Mouse (Mus musculus) right cerebral cortex, postnatal 36 days (tissue): Measurements from ENCODE around the gene Hoxb1.

Source experiments
- DNase-seq, 2 experiments: peaks; one replicate each; pipeline ENCODE4 v3.0.0; 2022; ENCODE audit warnings: low spot score in 2 of 2, mixed read lengths in 1 of 2

The Hoxb1 gene

GRCm38 (mm10) chr11:96350341-96350624 lies 15.3 kb upstream of the Hoxb1 start, which contains the start of gene Hoxb2:
TSS of gene Hoxb2 (plus strand) at chr11:96350525.
- DNase-seq = no peak

DNA sequence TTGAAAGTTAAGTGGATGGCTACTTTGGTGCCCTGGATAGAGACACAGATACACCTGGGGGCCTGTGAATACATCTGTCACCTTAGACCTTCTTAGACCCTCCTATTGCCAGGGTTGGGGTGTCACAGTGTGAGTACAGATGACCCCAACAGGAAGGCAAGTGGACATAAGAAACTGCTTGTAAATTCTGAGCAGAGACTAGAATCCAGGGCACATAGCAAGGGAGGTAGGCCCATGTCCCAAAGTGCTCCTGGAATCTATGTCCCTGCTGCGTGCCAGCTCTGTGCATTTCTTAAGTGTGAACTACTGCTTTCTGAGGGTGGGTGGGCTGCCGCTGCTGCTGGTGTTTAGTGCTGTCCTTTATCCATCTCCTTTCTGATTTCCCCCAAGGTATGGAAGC lies 14.8 kb upstream of the Hoxb1 start:
- no peak for DNase-seq

DNA sequence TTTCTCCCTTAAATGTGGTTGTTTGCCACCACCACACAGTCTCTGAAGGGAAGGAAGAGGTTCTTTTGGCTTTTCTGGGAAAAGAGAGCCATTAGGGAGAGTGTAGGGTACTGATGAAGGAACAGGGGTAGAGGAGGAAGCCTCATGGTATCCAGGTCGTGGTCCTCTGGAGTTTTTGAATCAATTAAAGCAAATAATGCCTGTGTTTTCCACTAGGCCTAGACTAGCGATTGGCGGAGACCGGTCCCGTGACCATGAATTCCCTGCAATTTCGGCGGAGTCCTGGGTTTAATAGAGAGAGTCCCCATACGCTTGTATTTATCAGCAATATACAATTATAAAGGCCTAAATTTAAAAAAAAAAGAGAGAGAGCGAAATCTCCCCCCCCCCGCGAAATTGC lies 14.2 kb upstream of the Hoxb1 start:
- DNase-seq = no peak

GRCm38 (mm10) chr11:96351831-96352230 lies 13.7 kb upstream of the Hoxb1 start:
- DNase-seq = no peak

GRCm38 (mm10) chr11:96352691-96353521 lies 12.6 kb upstream of the Hoxb1 start:
- no peak for DNase-seq

- no peak for DNase-seq
Observed at GRCm38 (mm10) chr11:96353522-96353841, 12.1 kb upstream of the Hoxb1 start.

GRCm38 (mm10) chr11:96353939-96354338 lies 11.6 kb upstream of the Hoxb1 start:
- DNase-seq = no peak

DNA sequence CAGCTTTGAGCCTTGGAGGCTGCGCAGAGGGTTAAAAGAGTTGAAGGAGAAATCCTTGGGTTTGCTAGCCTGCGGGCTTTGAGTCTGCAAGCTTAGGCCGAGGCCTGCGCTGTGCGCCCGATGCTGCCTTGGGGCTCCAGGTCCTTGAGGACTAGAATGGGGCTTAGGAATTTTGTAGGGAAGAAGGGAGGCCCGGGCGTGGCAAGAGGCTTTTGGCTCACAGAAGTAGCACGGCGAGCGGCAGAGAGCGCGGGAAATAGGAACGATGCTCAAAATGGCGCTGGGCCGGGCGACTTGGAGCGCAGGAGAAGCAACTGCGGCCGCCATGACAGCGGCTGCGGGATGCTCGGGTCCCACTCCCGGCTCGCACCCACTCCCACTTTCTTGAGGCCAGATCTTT lies 11.2 kb upstream of the Hoxb1 start:
- no peak for DNase-seq

GRCm38 (mm10) chr11:96354801-96355311 lies 10.7 kb upstream of the Hoxb1 start:
- no peak for DNase-seq

DNA sequence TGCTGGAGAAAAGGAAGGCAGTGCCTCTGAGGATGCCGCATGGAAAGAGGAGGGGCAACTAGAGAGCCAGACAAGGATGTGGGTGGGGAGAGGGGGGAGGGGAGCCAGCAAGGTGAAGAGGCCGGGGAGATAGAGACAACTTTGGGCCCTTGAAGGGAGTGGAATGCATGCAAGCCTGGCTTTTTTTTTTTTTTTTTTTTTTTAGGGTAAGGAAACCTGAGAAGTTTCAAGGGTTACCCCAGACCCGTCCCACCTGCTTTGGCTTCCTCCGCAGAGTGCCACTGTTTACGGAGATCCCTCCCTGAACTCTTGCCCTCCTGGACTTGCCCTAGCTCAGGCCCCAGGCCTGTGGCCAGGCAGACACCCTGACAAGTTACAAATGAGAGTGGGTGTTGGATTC lies 1.7 kb upstream of the Hoxb1 start:
- DNase-seq = no peak

DNA sequence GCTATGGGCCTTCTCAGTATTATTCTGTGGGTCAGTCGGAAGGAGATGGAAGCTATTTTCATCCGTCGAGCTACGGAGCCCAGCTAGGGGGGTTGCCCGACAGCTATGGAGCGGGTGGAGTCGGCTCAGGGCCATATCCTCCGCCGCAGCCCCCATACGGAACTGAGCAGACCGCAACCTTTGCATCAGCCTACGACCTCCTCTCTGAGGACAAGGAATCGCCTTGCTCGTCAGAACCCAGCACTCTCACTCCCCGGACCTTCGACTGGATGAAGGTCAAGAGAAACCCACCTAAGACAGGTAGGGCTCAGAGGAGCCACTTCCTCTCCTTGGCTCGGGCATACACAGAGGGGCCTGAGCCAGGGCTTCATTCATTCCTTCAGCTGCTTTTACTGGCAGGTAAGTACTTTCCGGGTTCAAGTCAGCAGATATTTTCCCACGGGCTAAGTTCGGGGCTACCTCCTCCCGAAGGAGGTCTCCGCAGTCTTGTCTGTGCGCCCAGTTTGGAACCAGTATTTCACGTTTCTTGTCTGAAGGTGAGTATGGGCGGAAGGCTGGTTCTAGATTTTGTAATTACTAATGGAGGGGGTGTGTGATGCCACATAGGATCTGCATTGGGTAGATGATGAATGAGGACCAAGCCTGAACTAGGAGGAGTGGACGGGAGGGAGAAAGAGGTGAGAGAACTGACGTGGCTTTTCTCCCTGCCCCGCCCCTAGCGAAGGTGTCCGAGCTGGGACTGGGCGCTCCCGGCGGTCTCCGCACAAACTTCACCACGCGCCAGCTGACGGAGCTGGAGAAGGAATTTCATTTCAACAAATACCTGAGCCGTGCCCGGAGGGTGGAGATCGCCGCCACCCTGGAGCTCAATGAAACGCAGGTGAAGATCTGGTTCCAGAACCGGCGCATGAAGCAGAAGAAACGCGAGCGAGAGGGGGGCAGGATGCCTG lies 815 bp downstream of the Hoxb1 start:
- no peak for DNase-seq

- no peak for DNase-seq
Observed at GRCm38 (mm10) chr11:96367141-96367540, 1.6 kb downstream of the Hoxb1 start.

DNA sequence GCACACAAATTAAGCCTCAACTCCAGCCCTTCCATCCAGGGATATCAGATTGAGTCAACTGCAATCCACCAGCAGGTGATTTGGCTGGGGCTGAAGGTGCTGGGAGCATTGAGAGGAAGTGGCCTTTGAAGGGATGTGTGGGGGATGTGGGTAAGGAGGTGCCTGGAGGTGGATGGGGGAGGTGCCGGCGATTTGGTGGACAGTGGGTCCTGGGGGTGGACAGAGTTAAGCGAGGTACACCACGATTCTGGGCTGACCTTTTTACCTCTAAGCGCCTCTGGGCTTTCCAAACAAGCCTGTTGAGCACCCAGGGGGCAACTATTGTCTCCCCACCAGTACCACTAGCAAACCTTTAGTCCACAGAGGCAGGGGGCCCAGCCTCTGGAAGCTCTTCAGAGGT lies 3.1 kb downstream of the Hoxb1 start:
- DNase-seq = no peak

DNA sequence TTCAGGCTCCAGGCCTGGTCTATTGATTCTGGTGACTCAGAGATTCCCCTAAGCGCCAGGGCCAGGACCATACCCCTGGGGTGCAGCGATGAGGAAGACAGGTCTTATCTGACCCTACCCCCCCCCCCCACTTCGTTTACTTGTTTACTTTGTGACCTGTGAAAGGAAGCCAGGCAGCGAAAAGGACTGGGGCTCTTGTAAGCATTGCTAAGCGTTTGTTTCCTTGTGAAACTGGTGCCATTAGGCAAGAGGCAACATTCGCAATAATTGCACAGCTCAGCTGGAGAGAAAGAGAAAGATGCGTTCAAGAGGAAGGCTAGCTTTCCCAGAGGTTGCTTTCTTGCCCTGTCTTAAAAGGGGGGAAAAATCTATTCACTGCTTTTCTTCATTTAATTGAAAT lies 3.6 kb downstream of the Hoxb1 start:
- no peak for DNase-seq

DNA sequence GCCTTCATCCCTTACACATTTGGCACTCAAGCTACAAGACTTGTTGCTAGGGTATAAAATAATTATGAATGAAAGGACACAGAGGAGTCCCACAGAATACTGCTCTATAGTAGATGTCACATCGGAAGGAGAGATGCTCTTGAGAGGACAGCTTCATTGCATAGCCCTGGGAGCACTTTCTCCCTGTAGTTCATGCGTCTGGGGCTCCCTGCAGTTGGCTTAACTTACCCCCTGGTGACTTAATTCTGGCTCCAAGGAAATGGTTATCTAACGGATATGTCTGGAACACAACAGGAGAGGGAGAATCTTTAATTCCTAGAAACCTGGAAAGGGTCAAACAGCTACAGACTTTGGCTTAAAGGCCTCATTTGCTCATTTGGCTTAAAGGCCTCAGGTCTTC lies 6.2 kb downstream of the Hoxb1 start:
- DNase-seq = no peak

DNA sequence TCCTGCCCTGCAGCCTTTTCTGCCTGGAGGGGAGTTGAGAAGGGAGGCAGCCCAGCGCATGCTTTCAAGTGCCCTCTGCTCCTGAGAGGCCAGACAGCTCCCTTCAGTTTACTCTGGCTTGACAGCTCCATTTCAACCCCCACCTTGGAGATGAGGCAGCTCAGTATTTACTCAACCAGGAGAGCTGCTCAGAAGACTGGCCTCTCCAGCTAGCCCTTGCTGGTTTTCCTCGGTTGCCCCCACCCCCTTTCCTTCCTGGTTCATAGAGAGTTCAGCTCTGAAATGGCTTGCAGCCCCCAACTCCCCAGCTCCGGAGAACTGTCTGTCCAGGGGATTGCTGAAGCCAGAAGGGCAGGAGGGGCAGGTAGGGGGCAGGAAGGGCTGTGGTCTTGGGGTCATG lies 7.0 kb downstream of the Hoxb1 start:
- DNase-seq = no peak

- no peak for DNase-seq
Observed at GRCm38 (mm10) chr11:96374810-96375209, 9.3 kb downstream of the Hoxb1 start.

DNA sequence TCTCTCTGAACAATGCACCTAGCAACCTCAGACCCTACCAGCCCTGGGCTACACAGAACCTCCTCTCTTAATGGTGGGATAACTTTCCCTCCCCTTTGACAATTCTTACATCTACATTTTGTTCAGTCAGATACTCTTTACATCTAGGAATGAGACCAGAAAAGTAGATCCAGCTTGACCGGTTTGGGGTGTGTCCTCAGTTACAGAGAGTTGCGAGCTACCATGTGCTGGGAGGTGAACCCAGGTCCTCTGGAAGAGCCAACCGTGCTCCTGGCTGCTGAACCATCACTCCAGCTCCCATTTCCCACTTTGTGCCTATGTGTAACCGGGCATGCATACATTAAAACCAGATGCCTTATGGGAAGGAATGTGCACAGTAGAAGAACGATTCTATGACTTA lies 17.8 kb downstream of the Hoxb1 start:
- no peak for DNase-seq

DNA sequence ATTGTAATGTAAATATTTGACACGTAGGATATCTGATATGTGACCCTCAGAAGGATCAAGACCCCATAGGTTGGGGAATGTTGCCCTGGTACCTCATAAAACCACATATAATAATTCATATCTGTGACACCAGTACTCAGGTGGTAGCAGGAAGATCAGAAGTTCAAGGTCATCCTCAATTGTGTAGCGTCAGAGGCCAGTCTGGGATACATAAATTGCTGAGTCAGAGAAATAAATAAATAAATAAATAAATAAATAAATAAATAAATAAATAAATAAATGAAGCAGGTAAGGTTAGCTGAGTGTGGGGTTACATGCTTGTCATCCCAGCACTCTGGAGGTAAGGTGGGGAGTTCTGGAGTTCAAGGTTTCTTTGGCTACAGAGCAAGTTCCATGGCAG lies 22.1 kb downstream of the Hoxb1 start:
- DNase-seq = no peak

DNA sequence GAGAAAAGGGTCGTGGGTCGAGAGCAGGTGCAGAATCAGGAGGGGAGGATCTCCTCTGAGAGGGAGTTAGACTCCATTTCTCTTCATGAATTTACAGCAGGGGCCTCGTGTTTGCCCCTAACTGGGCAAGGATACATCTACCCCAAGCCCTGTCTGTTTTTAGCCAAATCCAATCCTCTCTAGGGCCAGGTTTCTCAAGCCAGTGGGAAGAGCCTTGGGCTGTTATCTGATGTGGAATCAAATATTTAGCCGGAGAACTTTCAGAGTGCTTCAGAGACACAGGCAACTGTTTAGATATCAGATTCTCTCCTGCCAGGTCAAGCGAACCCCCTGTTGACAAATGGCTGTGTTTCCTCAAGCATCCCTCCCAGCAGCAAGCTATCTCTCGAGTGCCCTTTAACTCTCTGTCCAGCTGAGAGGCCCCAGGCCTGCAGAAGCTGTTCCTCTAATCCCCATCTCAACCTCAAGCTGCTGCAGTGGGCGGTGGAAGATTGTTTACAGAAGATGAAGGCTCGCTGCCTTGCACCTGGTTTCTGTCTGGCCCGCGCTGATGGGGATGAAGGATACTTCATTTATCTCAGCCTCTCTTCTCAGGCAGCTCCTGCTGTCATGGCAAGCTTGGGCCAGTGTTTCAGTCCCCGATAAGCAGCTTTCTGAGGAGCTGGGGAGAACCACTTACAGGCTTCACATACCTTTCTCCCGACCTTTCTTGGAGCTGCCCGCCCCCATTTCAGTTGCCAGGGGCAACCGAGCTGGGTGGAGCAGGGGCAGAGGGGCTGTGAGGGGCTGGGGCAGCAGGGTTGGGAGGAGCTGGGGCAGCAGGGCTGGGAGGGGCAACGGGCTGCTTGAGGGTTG lies 31.4 kb downstream of the Hoxb1 start:
- no peak for DNase-seq

DNA sequence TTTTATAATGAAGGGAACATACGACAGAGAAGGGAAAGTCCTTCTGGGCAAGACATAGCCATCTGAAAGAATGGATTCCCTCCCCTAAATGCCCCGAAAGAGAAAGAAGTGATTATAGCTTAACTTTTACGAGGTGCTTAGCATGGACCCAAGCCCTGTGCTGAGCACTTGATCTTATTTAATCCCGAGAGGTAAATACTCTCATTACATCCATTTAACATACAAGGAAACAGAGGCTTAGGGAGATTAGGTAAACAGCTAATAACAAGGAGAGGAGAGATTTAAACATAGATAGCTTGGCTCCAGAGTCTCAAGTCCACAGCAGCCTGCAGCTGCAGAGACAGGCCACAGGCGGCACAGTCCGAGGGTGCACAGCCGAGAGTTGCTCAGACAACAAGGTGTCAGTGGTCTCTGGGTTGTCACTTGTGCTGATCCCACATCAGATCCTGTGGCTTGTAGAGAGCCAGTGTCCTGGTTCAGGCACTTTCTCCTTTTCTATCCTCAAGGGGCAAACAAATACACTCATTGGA lies 32.3 kb downstream of the Hoxb1 start:
- no peak for DNase-seq

DNA sequence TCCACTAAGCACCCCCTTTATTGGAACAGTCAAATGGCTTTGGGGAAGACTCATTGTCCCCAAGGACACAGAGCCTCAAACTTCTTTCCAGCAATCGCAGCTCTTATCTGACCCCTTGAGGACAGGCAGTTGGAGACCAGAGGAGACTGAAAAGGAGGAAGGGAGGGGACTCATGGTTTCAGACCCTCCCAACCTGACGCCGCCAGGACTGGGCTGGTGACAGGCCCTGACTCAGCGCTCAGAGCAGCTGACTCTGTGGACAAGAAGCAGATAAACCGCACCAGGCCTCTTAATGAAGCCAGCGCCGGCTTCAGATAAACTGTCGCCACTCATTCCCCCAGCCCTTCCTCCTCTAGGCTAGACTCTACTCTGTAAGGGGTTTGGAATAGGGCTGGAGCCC lies 34.4 kb downstream of the Hoxb1 start:
- DNase-seq = no peak
